Mouse (Mus musculus) thymus, postnatal 14 days (tissue): ENCODE data around the gene Ncam1.

Experiments
- DNase-seq: peaks from one replicate; pipeline ENCODE4 v3.0.0; 2021

Ncam1 gene

DNA sequence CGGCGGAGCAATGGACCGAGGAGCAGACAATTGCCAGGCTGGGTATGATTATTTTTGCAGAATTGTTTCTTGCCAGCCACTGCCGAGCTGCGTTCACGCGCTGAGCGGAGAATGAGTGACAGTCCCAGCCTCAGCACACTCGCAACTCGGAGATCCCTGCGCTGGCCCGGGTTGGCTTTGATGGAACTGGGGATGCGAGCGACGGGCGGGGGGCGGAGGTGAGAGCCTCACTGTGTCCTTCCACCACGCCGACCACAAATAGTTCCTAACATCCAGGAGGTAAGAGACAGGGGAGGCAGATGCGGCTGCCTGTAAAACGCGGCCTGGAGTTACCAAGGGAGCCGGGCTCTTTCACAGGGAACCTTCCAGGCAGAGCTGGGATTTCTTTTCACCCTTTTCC is at the start of gene Ncam1:
Gene Ncam1 (minus strand): TSS at position 120 of the 400 bp plus-strand sequence.
- DNase-seq: peak; percentile 94

- no peak for DNase-seq
Observed at GRCm38 (mm10) chr9:49834013-49834412, 35.3 kb upstream of the Ncam1 start.

GRCm38 (mm10) chr9:49827671-49828070 is 28.9 kb upstream of the Ncam1 start:
- no peak for DNase-seq

GRCm38 (mm10) chr9:49816115-49816650 is 17.5 kb upstream of the Ncam1 start:
- no peak for DNase-seq

- no peak for DNase-seq
Observed at GRCm38 (mm10) chr9:49814442-49814841, 15.7 kb upstream of the Ncam1 start.

DNA sequence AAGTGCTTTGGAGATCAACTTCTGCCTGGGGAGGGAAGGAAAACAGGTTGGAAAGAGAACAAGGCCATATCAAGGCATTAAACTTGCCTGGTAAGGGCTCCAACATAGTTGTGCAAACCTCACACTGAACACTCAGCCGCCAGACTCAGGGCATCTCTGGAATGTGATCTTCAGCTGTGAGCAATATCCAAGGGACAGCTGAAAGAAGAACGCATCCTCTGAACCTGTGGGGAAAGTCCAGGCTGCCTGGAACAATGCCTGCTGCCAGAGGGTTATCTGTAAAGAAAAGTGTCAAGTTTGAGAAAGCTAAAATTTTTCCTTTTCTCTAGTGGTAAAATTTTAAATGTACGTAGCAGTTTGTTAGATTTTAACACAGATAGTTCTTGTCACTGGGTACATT is 4.5 kb upstream of the Ncam1 start:
- no peak for DNase-seq

- DNase-seq: peak; percentile 78
Observed at GRCm38 (mm10) chr9:49797821-49798571, 729 bp downstream of the Ncam1 start.

- DNase-seq: no peak
Observed at GRCm38 (mm10) chr9:49797508-49797820, 1.3 kb downstream of the Ncam1 start.

- peak; percentile 61 for DNase-seq
Observed at GRCm38 (mm10) chr9:49796618-49797507, 1.9 kb downstream of the Ncam1 start.

- DNase-seq: no peak
Observed at GRCm38 (mm10) chr9:49795881-49796280, 2.8 kb downstream of the Ncam1 start.

DNA sequence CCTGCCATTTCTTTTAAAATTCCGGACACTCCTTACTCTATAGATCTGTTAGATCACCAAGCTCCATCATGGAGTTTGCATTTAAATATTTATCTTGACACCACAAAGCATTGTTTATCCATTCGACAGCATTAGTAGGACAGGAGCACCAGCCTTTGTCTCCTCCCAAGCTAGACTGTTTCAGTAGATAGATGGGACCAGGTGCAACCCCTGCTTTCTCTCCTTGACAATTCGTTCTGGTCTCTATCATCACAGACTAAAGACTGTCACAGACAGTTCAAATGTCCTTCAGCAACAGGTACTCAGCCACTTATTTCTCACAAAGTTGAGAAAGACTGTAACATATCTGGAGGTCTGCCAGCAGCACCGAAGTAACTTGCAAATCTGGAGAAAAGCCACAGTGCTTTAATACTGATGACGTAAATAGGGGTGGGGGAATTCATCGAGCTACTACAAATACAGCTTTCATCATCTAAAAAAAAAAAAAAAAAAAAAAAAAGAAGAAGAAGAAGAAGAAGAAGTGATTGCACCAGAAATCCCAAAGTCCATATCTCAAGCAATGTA is 4.7 kb downstream of the Ncam1 start:
- no peak for DNase-seq

DNA sequence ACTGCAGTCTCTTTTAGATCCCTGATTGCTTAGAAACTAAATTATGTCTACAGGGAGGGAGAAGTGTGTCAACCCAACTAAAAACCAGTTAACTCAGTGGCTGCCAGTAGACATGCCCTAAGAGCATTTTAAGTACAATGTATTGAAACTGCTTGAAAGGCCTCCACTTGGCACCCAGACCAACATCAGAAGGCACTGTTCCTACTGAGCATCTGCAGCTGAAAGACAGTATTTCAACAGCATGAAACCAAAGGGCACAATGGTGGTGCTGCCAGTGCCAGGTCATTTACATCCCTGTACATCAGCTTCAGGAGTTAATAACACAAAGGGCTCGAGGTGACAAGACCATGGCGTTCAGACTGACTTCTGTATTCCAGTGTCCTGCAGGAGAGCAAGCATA is 5.5 kb downstream of the Ncam1 start:
- DNase-seq: no peak

GRCm38 (mm10) chr9:49792646-49793045 is 6.1 kb downstream of the Ncam1 start:
- DNase-seq: no peak

- DNase-seq: no peak
Observed at GRCm38 (mm10) chr9:49781016-49781772, 17.5 kb downstream of the Ncam1 start.

GRCm38 (mm10) chr9:49777015-49777637 is 21.6 kb downstream of the Ncam1 start:
- DNase-seq: no peak

DNA sequence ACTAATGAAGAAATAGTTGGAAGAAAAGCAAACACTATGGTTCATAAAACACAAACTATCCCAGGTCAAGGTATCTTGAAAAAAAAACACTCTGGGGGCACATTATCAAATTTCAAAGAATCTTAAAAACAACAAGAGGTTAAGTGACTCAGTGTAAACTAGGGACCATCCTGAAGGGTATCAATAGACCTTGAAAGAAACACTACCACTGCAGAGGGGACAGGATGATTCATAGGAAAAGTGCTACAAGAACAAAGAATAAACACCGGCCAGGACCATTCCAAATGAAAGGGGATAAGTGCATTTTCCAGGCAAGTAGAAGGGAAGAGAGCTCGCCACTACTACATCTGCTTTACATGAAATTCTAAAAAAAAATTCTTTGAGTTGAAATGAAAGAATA is 32.1 kb downstream of the Ncam1 start:
- DNase-seq: no peak

DNA sequence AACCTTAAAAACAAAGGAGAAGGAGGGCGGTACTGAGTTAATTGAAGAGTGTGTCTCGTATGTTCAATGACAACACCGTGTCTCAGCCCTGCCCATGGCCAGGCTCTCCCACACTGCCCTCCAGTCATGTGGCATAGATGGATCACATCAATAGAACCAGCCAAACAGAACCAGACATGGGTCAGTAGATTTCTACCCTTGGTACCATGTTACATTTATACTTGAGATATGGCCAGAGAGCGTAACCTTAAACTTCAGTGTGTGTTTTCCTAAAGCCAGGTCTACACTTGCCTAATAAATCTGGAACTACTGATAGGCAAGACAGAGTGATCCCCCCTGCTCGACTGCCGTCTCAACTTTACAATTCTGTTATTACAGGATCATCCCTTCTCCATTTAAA is 38.2 kb downstream of the Ncam1 start:
- no peak for DNase-seq

- DNase-seq: no peak
Observed at GRCm38 (mm10) chr9:49758436-49758835, 40.3 kb downstream of the Ncam1 start.

DNA sequence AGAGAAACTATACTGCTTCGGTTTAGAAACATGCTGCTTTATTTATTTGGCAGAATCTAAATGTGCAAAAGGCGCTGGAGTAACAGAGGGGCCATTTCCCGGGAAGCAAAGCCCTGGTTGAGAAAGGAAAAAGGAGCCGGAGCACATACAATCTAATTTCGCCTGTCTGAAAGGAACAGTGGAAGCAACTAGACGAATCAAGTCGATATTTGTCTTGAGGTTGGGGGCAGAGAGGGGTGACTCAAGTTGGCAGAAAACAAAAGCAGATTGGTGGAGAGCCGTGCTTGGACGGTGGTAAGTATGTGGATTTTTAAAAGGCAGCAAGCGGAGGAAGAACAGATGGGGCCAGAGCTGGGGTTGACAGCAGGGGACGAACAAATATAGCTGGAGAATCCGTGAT is 40.7 kb downstream of the Ncam1 start:
- no peak for DNase-seq

GRCm38 (mm10) chr9:49757582-49757981 is 41.1 kb downstream of the Ncam1 start:
- DNase-seq: no peak

DNA sequence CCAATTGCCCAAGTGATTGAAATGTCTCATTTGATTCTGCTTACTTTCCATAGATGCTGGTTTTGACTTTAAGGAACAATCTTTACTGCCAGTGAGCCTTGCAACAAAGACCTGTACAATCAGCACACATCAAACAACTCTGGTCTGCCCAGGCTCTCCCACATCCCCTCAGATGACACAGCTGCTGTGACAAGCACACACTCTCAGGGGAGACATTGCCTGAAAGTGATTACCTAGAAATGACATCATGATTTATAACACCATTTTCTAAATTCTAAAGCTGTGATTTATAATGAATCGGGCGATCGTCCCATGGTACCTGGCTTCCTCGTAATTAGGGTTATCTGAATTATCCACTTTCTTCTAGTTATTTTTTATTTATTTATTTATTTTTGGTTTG is 42.0 kb downstream of the Ncam1 start:
- DNase-seq: no peak

DNA sequence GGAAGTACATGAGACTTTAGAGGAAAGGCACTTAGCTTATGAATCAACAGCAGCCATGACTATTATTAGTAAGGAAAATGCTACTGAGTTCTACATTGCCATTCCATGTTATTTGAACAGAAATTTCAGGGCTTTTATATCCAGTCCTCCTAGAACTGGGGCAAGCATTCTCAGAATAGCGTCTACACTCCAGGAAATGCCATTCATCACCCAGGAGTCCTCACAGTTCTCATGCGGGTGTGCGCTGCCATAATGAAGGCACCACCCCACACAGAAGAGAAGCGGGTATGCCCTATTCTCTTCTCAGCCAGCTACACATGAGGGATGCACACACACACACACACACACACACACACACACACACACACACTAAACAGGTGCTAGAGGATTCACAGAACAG is 43.5 kb downstream of the Ncam1 start:
- DNase-seq: no peak
